Mouse (Mus musculus) CH12.LX (cell line): ENCODE measurements at regions not wholly inside any gene's neighbourhood (a gene's known extent, or its start where the extent isn't known, plus 50 kb on each side); places are given as distances from the start of the nearest gene placed in this dataset.

Experiments used
- DNase-seq: peaks from one replicate; pipeline ENCODE4 v3.0.0-alpha.2; 2013; ENCODE audit errors: extremely low read depth
- H3K27ac ChIP-seq: 2 replicates; pipeline ENCODE4 v1.5.1; 2012; ENCODE audit warnings: low read depth, mild to moderate bottlenecking, control low read depth, moderate library complexity; ENCODE audit not compliant: insufficient read depth
- H3K27me3 ChIP-seq: replicated peaks from 2 replicates; pipeline ENCODE3; 2012; ENCODE audit warnings: inconsistent platforms
- H3K36me3 ChIP-seq, 2 experiments: replicated peaks in 1 of 2; 2 replicates each; pipeline versions ENCODE3 to v1.6.1; 2012; ENCODE audit warnings: inconsistent platforms in 1 of 2, low read length in 1 of 2, mild to moderate bottlenecking in 1 of 2, mixed read lengths in 1 of 2, moderate library complexity in 1 of 2; ENCODE audit not compliant: control insufficient read depth in 1 of 2, insufficient read depth in 1 of 2
- H3K4me1 ChIP-seq, 2 experiments: 2 replicates each; pipeline ENCODE4 v1.6.1; 2012; ENCODE audit warnings: inconsistent platforms in 1 of 2, moderate library complexity in 1 of 2; ENCODE audit not compliant: insufficient read depth in 2 of 2, control insufficient read depth in 1 of 2
- H3K4me2 ChIP-seq: 2 replicates; pipeline ENCODE4 v1.6.1; 2012; ENCODE audit warnings: low read depth, mild to moderate bottlenecking, control low read depth; ENCODE audit not compliant: poor library complexity, insufficient read depth, severe bottlenecking
- H3K4me3 ChIP-seq, 3 experiments: fragments of 150-350 bp in 1 of 3; sonication (generic) in 1 of 3; replicated peaks in 1 of 3; 2 replicates each; pipeline versions ENCODE3 to v1.5.1; 2011 to 2012; ENCODE audit warnings: low read depth in 2 of 3, low read length in 2 of 3, mild to moderate bottlenecking in 2 of 3, moderate library complexity in 2 of 3, control low read depth in 1 of 3, improper control_type of control experiment in 1 of 3, inconsistent platforms in 1 of 3, mixed read lengths in 1 of 3; ENCODE audit not compliant: poor library complexity in 1 of 3
- H3K79me2 ChIP-seq: replicated peaks from 2 replicates; pipeline ENCODE4 v1.6.1; 2012; ENCODE audit warnings: mild to moderate bottlenecking, moderate library complexity; ENCODE audit not compliant: control insufficient read depth, poor library complexity, insufficient read depth, severe bottlenecking; ENCODE audit errors: extremely low read depth
- H3K9ac ChIP-seq: 2 replicates; pipeline ENCODE4 v1.6.1; 2012; ENCODE audit warnings: low read depth, mild to moderate bottlenecking, control low read depth, moderate library complexity; ENCODE audit not compliant: insufficient read depth
- H3K9me3 ChIP-seq: replicated peaks from 2 replicates; pipeline ENCODE3; 2012; ENCODE audit warnings: low read length, inconsistent platforms, mixed read lengths
- CHD1 ChIP-seq: IDR thresholded peaks from 2 replicates; pipeline ENCODE4 v1.6.1; 2012; ENCODE audit warnings: low read depth, low read length, improper control_type of control experiment, inconsistent platforms
- CHD2 ChIP-seq: IDR thresholded peaks from 2 replicates; pipeline ENCODE4 v1.6.1; 2011; ENCODE audit warnings: low read length, improper control_type of control experiment
- E2F4 ChIP-seq: IDR thresholded peaks from 2 replicates; pipeline ENCODE4 v1.6.1; 2011; ENCODE audit warnings: low read depth, low read length, improper control_type of control experiment; ENCODE audit not compliant: insufficient replicate concordance
- ELF1 ChIP-seq: IDR thresholded peaks from 2 replicates; pipeline ENCODE4 v1.6.1; 2014; ENCODE audit warnings: low read depth, mild to moderate bottlenecking, inconsistent platforms, low read length, improper control_type of control experiment
- EP300 ChIP-seq: IDR thresholded peaks from 2 replicates; pipeline ENCODE4 v1.6.1; 2011; ENCODE audit warnings: low read length, improper control_type of control experiment
- ETS1 ChIP-seq: conservative IDR thresholded peaks from 2 replicates; pipeline ENCODE4 v1.6.1; 2012; ENCODE audit warnings: low read depth, mild to moderate bottlenecking, inconsistent platforms, low read length, improper control_type of control experiment, moderate library complexity
- GABPA ChIP-seq: IDR thresholded peaks from 2 replicates; pipeline ENCODE4 v1.6.1; 2012; ENCODE audit warnings: low read depth, low read length, improper control_type of control experiment, inconsistent platforms; ENCODE audit not compliant: insufficient replicate concordance
- HCFC1 ChIP-seq: IDR thresholded peaks from 2 replicates; pipeline ENCODE4 v1.6.1; 2012; ENCODE audit warnings: low read depth, mild to moderate bottlenecking, inconsistent platforms, low read length, improper control_type of control experiment
- IRF4 ChIP-seq: IDR thresholded peaks from 2 replicates; pipeline ENCODE4 v1.6.1; 2014; ENCODE audit warnings: low read depth, mild to moderate bottlenecking, inconsistent platforms, low read length, improper control_type of control experiment
- JUN ChIP-seq: IDR thresholded peaks from 2 replicates; pipeline ENCODE4 v1.6.1; 2011; ENCODE audit warnings: low read depth, mild to moderate bottlenecking, low read length, improper control_type of control experiment, moderate library complexity; ENCODE audit not compliant: insufficient read depth
- MAFK ChIP-seq: IDR thresholded peaks from 2 replicates; pipeline ENCODE4 v1.6.1; 2011; ENCODE audit warnings: low read length, improper control_type of control experiment; ENCODE audit not compliant: insufficient replicate concordance
- MEF2A ChIP-seq: IDR thresholded peaks from 2 replicates; pipeline ENCODE4 v1.6.1; 2014; ENCODE audit warnings: low read depth, mild to moderate bottlenecking, inconsistent platforms, low read length, improper control_type of control experiment, borderline replicate concordance
- MXI1 ChIP-seq: IDR thresholded peaks from 2 replicates; pipeline ENCODE4 v1.6.1; 2011; ENCODE audit warnings: mild to moderate bottlenecking, low read depth, low read length, improper control_type of control experiment
- MYC ChIP-seq: IDR thresholded peaks from 2 replicates; pipeline ENCODE4 v1.6.1; 2011; ENCODE audit warnings: low read depth, mild to moderate bottlenecking, improper control_type of control experiment, low read length
- NRF1 ChIP-seq: IDR thresholded peaks from 2 replicates; pipeline ENCODE4 v1.6.1; 2014; ENCODE audit warnings: low read depth, mild to moderate bottlenecking, inconsistent platforms, low read length, improper control_type of control experiment, moderate library complexity
- SIN3A ChIP-seq: IDR thresholded peaks from 2 replicates; pipeline ENCODE4 v1.6.1; 2012; ENCODE audit warnings: low read length, improper control_type of control experiment, inconsistent platforms
- USF1 ChIP-seq: IDR thresholded peaks from 2 replicates; pipeline ENCODE4 v1.6.1; 2014; ENCODE audit warnings: low read depth, mild to moderate bottlenecking, inconsistent platforms, low read length, improper control_type of control experiment
- USF2 ChIP-seq: conservative IDR thresholded peaks from 2 replicates; pipeline ENCODE4 v1.6.1; 2011; ENCODE audit warnings: low read depth, low read length, improper control_type of control experiment
- ZMIZ1 ChIP-seq: IDR thresholded peaks from 2 replicates; pipeline ENCODE4 v1.6.1; 2012; ENCODE audit warnings: low read depth, mild to moderate bottlenecking, inconsistent platforms, low read length, improper control_type of control experiment
- ZNF384 ChIP-seq: IDR thresholded peaks from 2 replicates; pipeline ENCODE4 v1.6.1; 2012; ENCODE audit warnings: low read depth, low read length, improper control_type of control experiment, inconsistent platforms
- dilution Hi-C: fragments of 300-500 bp; cut with MboI; formaldehyde crosslinking; loops from 2 replicates; pipeline ENCODE4 v1.14.3; 2020; ENCODE audit warnings: low sequenced_read_pairs; ENCODE audit not compliant: extremely low pct_unique_long_range_greater_than_20kb, extremely low pct_ligation_motif_present
- in situ Hi-C: fragments of 300-500 bp; cut with MboI; formaldehyde crosslinking; loops from 3 replicates; pipeline ENCODE4 v1.14.3; 2019; ENCODE audit warnings: low sequenced_read_pairs, low pct_ligation_motif_present, low pct_unique_long_range_greater_than_20kb, mixed read lengths

- Histone ChIP-seq H3K4me1 (no peaks in the 10 kb centered on the region), H3K79me2 (no peaks in the 10 kb centered on the region), H3K9ac (no peak overlapping the region), H3K4me2 (no peak overlapping the region), H3K4me3 (no peak overlapping the region), H3K9me3 (no peaks in the 10 kb centered on the region), H3K36me3 (no peaks in the 10 kb centered on the region), H3K27ac (no peak overlapping the region), H3K27me3 (no peaks in the 10 kb centered on the region)
- in situ Hi-C loops (no loop called here), dilution Hi-C loops (no loop called here)
- DNase-seq, result no peak
- TF ChIP-seq HCFC1 (no peak), CHD1 (no peak), SIN3A (no peak), CHD2 (no peak), ELF1 (no peak), ZNF384 (no peak), IRF4 (no peak), USF2 (no peak), MXI1 (no peak), GABPA (no peak), MYC (no peak), NRF1 (no peak)
Measured at GRCm38 (mm10) chr4:10767676-10768075, 106.6 kb upstream of the 2610301B20Rik start.

- H3K9me3 ChIP-seq, result no peaks in the 10 kb centered on the region
- TF ChIP-seq ZMIZ1 (no peak), EP300 (no peak), MAFK (no peak), HCFC1 (no peak), USF1 (no peak), JUN (no peak), E2F4 (no peak), NRF1 (no peak), ETS1 (no peak), MEF2A (no peak), IRF4 (no peak), ZNF384 (no peak)
- no peak overlapping the region for H3K9ac ChIP-seq
- H3K4me3 ChIP-seq, result no peak overlapping the region
- H3K4me1 ChIP-seq, result no peaks in the 10 kb centered on the region
- dilution Hi-C loops (no loop called here), in situ Hi-C loops (no loop called here)
- no peak for DNase-seq
- H3K36me3 ChIP-seq, result no peaks in the 10 kb centered on the region
- H3K4me2 ChIP-seq, result 0 out of 2 replicates have a peak overlapping the region, but pooled peaks have one; percentile 11
- H3K79me2 ChIP-seq, result no peaks in the 10 kb centered on the region
- H3K27ac ChIP-seq, result no peak overlapping the region
- no peaks in the 10 kb centered on the region for H3K27me3 ChIP-seq
Measured at GRCm38 (mm10) chr4:10770026-10770643, 104.2 kb upstream of the 2610301B20Rik start.
